Mouse (Mus musculus) c-Kit-positive CD71-positive TER-119-positive erythroid progenitor cells, embryonic 14.5 days (primary cell): ENCODE measurements at regions not wholly inside any gene's neighbourhood (a gene's known extent, or its start where the extent isn't known, plus 50 kb on each side); places are given as distances from the start of the nearest gene placed in this dataset.

Source experiments
- DNase-seq: peaks from one replicate; pipeline ENCODE4 v3.0.0-alpha.2; 2013; ENCODE audit warnings: low spot score

- no peak for DNase-seq
Measured at GRCm38 (mm10) chr13:52015066-52015465, 168.6 kb downstream of the Gadd45g start.

- no peak for DNase-seq
Measured at GRCm38 (mm10) chr13:52015496-52015895, 169.0 kb downstream of the Gadd45g start.

GRCm38 (mm10) chr13:52017598-52018190 lies 171.2 kb downstream of the Gadd45g start:
- DNase-seq: no peak

GRCm38 (mm10) chr13:52019647-52020046 lies 173.2 kb downstream of the Gadd45g start:
- DNase-seq: no peak

- DNase-seq: no peak
Measured at GRCm38 (mm10) chr13:52021150-52021549, 174.7 kb downstream of the Gadd45g start.

GRCm38 (mm10) chr13:52021828-52022227 lies 175.3 kb downstream of the Gadd45g start:
- no peak for DNase-seq

GRCm38 (mm10) chr13:52022529-52022928 lies 176.1 kb downstream of the Gadd45g start:
- DNase-seq: no peak

- no peak for DNase-seq
Measured at GRCm38 (mm10) chr13:52024349-52024748, 177.9 kb downstream of the Gadd45g start.

- DNase-seq: no peak
Measured at GRCm38 (mm10) chr13:52024832-52025481, 178.5 kb downstream of the Gadd45g start.

GRCm38 (mm10) chr13:52025482-52025848 lies 179.0 kb downstream of the Gadd45g start:
- no peak for DNase-seq

- DNase-seq: no peak
Measured at GRCm38 (mm10) chr13:52026291-52026690, 179.8 kb downstream of the Gadd45g start.

GRCm38 (mm10) chr13:52029868-52030422 lies 183.5 kb downstream of the Gadd45g start:
- no peak for DNase-seq

GRCm38 (mm10) chr13:52031465-52031864 lies 185.0 kb downstream of the Gadd45g start:
- no peak for DNase-seq

- no peak for DNase-seq
Measured at GRCm38 (mm10) chr13:52035731-52036130, 189.3 kb downstream of the Gadd45g start.

GRCm38 (mm10) chr13:52036351-52036750 lies 189.9 kb downstream of the Gadd45g start:
- no peak for DNase-seq

- no peak for DNase-seq
Measured at GRCm38 (mm10) chr13:52037218-52037617, 190.7 kb downstream of the Gadd45g start.

- no peak for DNase-seq
Measured at GRCm38 (mm10) chr13:52041467-52042421, 195.3 kb downstream of the Gadd45g start.

- no peak for DNase-seq
Measured at GRCm38 (mm10) chr13:52042867-52043266, 196.4 kb downstream of the Gadd45g start.

GRCm38 (mm10) chr13:52043916-52044315 lies 197.4 kb downstream of the Gadd45g start:
- DNase-seq: no peak

GRCm38 (mm10) chr13:52045349-52045748 lies 198.9 kb downstream of the Gadd45g start:
- DNase-seq: no peak

- no peak for DNase-seq
Measured at GRCm38 (mm10) chr13:52046020-52046419, 199.5 kb downstream of the Gadd45g start.

GRCm38 (mm10) chr13:52046700-52047099 lies 200.2 kb downstream of the Gadd45g start:
- DNase-seq: no peak
